Mouse (Mus musculus) kidney, adult 2 months (tissue): Measurements from ENCODE around the gene Ripply1.

ENCODE experiments used
- CTCF ChIP-seq: fragments of 200-500 bp; conservative IDR thresholded peaks from 2 replicates; pipeline ENCODE4 v1.5.1; 2011; ENCODE audit warnings: low read depth, mild to moderate bottlenecking, control low read depth, low read length, moderate library complexity, mixed read lengths; ENCODE audit not compliant: insufficient read depth, insufficient read length
- POLR2A ChIP-seq: fragments of 200-500 bp; IDR thresholded peaks from one replicate; pipeline ENCODE4 v1.6.1; 2011; ENCODE audit warnings: low read depth, low read length, control low read depth

DNA sequence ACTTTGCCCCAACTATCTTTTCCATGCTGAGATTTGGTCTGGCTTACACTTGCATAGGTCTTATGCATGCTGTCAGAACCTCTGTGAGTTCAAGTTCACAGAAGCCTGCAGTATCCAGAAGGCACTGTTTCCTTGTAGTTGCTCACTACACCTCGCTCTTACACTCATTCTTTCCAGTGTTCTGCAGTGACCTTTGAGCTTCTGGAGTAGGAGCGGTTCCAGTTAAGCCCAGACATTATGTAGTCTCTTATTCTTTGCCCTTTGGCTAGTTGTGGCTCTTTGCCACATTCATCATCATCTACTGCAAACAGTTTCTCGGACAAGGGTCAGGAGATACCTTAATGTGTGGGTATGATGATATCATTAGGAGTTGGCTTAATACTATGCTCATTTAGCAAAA is 51.6 kb downstream of the Ripply1 start:
- no peak for TF ChIP-seq CTCF
- TF ChIP-seq POLR2A = no peak
